Mouse (Mus musculus) forelimb bud, embryonic 11.5 days (tissue): ENCODE results near the gene Gabrr3.

ENCODE experiments used
- DNase-seq: peaks from one replicate; pipeline ENCODE4 v3.0.0-alpha.2; 2012; ENCODE audit warnings: low read depth, low spot score

Gabrr3 gene

GRCm38 (mm10) chr16:59469846-59470245 lies 62.7 kb downstream of the Gabrr3 start:
- DNase-seq: no peak

- peak; percentile 68 for DNase-seq
These were observed 64.6 kb downstream of the Gabrr3 start, which contains the start of gene Riox2 for GRCm38 (mm10) chr16:59471637-59472278. Gene Riox2, plus strand, starts transcription at chr16:59471775.

GRCm38 (mm10) chr16:59472546-59472945 lies 65.4 kb downstream of the Gabrr3 start:
- DNase-seq: no peak

GRCm38 (mm10) chr16:59474788-59475187 lies 67.7 kb downstream of the Gabrr3 start:
- DNase-seq: peak; percentile 51

- no peak for DNase-seq
These were observed 70.8 kb downstream of the Gabrr3 start for GRCm38 (mm10) chr16:59477955-59478354.

- no peak for DNase-seq
These were observed 80.1 kb downstream of the Gabrr3 start for GRCm38 (mm10) chr16:59487239-59487638.

GRCm38 (mm10) chr16:59487975-59488548 lies 80.9 kb downstream of the Gabrr3 start:
- no peak for DNase-seq

- no peak for DNase-seq
These were observed 86.1 kb downstream of the Gabrr3 start for GRCm38 (mm10) chr16:59493199-59493598.

- no peak for DNase-seq
These were observed 90.8 kb downstream of the Gabrr3 start for GRCm38 (mm10) chr16:59497947-59498346.

GRCm38 (mm10) chr16:59499180-59499579 lies 92.0 kb downstream of the Gabrr3 start:
- DNase-seq: no peak

GRCm38 (mm10) chr16:59509830-59510229 lies 102.7 kb downstream of the Gabrr3 start:
- no peak for DNase-seq
